ENCODE assay signal across 11 mouse cellular contexts in the genomic region with DNA sequence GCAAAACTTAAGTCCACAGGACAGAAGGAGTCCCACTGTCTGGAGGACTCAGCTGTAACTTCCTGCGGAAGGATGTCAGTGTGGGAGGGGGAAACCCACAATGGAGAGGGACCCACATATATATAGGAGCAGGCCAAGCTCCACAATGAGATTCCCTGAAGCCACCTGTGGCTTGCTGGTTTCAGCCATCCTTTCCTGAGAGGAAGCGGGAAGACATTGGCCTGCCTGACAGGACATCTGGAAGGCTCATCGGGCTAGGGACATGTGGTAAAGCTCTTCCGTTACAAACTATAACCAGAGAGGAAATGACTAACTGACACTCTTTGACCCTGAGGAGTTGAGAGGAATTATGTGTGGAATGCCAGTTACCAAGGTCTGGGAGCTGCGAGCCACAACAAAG. TPM values are rescaled to one million over a fixed set of nuclear protein-coding genes. Genes with fewer than 3 reads are reported as not detected.
A peak's percentile ranks its signal among the peaks of the same experiment; 100 is the strongest.
DNase-seq lines count a peak whose midpoint lies in the region; ATAC-seq lines count a peak whose summit lies in the region.
"Had no signal": no experiment of that assay in that cellular context is flagged by ENCODE, and none has a peak within 500 bp of the region (broad histone marks: within the 10 kb centered on the region; RNA-seq: fewer than 3 reads in every experiment).

No protein-coding gene starts in this region.

- no peak for ATAC-seq in forebrain, embryonic 16.5 days
- ATAC-seq in heart, embryonic 16.5 days (replicated peaks; ENCODE audit: extremely low read depth, insufficient read depth, low FRiP score), result peak; percentile 83
- peak; percentile 47 for ATAC-seq in megakaryocyte, adult 5-6 weeks (ENCODE audit: poor library complexity, severe bottlenecking)
- ATAC-seq: hindbrain, embryonic 16.5 days; midbrain, embryonic 13.5 days had no signal

- H3K4me1 ChIP-seq in forebrain, embryonic 10.5 days, result peaks cover 50% of the 10 kb centered on the region
- 0 out of 2 replicates have a peak, but pooled peaks cover 2% of the 10 kb centered on the region for H3K4me1 ChIP-seq in forebrain, embryonic 16.5 days (replicated peaks; ENCODE audit: control insufficient read depth, insufficient read depth, low read length)
- H3K4me1 ChIP-seq in heart, embryonic 16.5 days (ENCODE audit: control insufficient read depth, insufficient read depth, low read length), result peaks cover 11% of the 10 kb centered on the region; the same call in 1 of the 2 replicates

- H3K4me2 ChIP-seq in forebrain, embryonic 16.5 days (ENCODE audit: low read length), result no peak overlapping the region
- no peak overlapping the region for H3K4me2 ChIP-seq in heart, embryonic 16.5 days (ENCODE audit: low read depth, low read length)
- H3K4me2 ChIP-seq: midbrain, embryonic 13.5 days had no signal

- H3K9ac ChIP-seq in forebrain, embryonic 16.5 days (replicated peaks; ENCODE audit: low read depth, low read length), result no peak overlapping the region
- no peak overlapping the region for H3K9ac ChIP-seq in heart, embryonic 16.5 days (ENCODE audit: low read length)
- H3K9ac ChIP-seq: midbrain, embryonic 13.5 days had no signal

- no peaks in the 10 kb centered on the region for H3K36me3 ChIP-seq in forebrain, embryonic 10.5 days (replicated peaks)
- no peaks in the 10 kb centered on the region for H3K36me3 ChIP-seq in forebrain, embryonic 16.5 days (ENCODE audit: control insufficient read depth, insufficient read depth)
- H3K36me3 ChIP-seq in heart, embryonic 16.5 days (ENCODE audit: control insufficient read depth, insufficient read depth), result no peaks in the 10 kb centered on the region
- H3K36me3 ChIP-seq: midbrain, embryonic 13.5 days had no signal

- H3K27me3 ChIP-seq in forebrain, embryonic 10.5 days (ENCODE audit: poor library complexity, severe bottlenecking), result no peaks in the 10 kb centered on the region
- no peaks in the 10 kb centered on the region for H3K27me3 ChIP-seq in forebrain, embryonic 16.5 days (replicated peaks; ENCODE audit: control insufficient read depth, insufficient read depth, low read length)
- no peaks in the 10 kb centered on the region for H3K27me3 ChIP-seq in heart, embryonic 16.5 days (ENCODE audit: control insufficient read depth, insufficient read depth, low read length)
- H3K27me3 ChIP-seq: midbrain, embryonic 13.5 days had no signal

- WGBS in forebrain, embryonic 10.5 days, result 72% methylated on average over 5 of the region's 5 CpGs
- 95% methylated on average over 5 of the region's 5 CpGs for WGBS in forebrain, embryonic 16.5 days
- WGBS in heart, embryonic 16.5 days, result 34% methylated on average over 5 of the region's 5 CpGs

- DNase-seq in forebrain, embryonic 10.5 days (ENCODE audit: extremely low spot score, low spot score), result no peak
- DNase-seq in embryo, embryonic 10 days (ENCODE audit: low spot score), result peak; percentile 75
- DNase-seq in cerebellum, adult 18-20 months, result no peak
- DNase-seq in right cerebral cortex, postnatal 10 days (ENCODE audit: low spot score in 2 of 2), result no peak
- no peak for DNase-seq in c-Kit-positive CD71-positive TER-119-positive erythroid progenitor cells, embryonic 14.5 days (ENCODE audit: low spot score)

- H3K9me3 ChIP-seq in forebrain, embryonic 10.5 days, result no peaks in the 10 kb centered on the region
- no peaks in the 10 kb centered on the region for H3K9me3 ChIP-seq in forebrain, embryonic 16.5 days (ENCODE audit: control insufficient read depth, low read length)
- H3K9me3 ChIP-seq in heart, embryonic 16.5 days (replicated peaks; ENCODE audit: control insufficient read depth, low read length), result no peaks in the 10 kb centered on the region
- H3K9me3 ChIP-seq: midbrain, embryonic 13.5 days had no signal

- H3K4me3 ChIP-seq in forebrain, embryonic 10.5 days, result no peak overlapping the region
- no peak overlapping the region for H3K4me3 ChIP-seq in forebrain, embryonic 16.5 days (replicated peaks; ENCODE audit: low read length)
- no peak overlapping the region for H3K4me3 ChIP-seq in heart, embryonic 16.5 days (ENCODE audit: low read length)
- H3K4me3 ChIP-seq: midbrain, embryonic 13.5 days had no signal

- 0 out of 2 replicates have a peak overlapping the region, but pooled peaks have one; percentile 57 for H3K27ac ChIP-seq in forebrain, embryonic 10.5 days
- H3K27ac ChIP-seq in forebrain, embryonic 16.5 days (ENCODE audit: low read length), result no peak overlapping the region
- H3K27ac ChIP-seq in heart, embryonic 16.5 days (ENCODE audit: low read length), result peak overlapping the region; percentile 17; the same call in 1 of the 2 replicates
- H3K27ac ChIP-seq: midbrain, embryonic 13.5 days had no signal

RNA-seq across cellular contexts. Expression of a gene that starts 34.8 kb away (rescaled TPM):
- polyA plus RNA-seq in forebrain, embryonic 10.5 days (2016; fragmentation: Nextera tagmentation; extraction: Ambion mirVana), result not detected in 2 replicates
- polyA plus RNA-seq in forebrain, embryonic 16.5 days (2015; fragmentation: Nextera tagmentation; extraction: Ambion mirVana), result not detected in 2 replicates
- 0.71 TPM in 1 of 2 replicates, not detected in the other for polyA plus RNA-seq in heart, embryonic 16.5 days (2015; fragmentation: Nextera tagmentation; extraction: Ambion mirVana)
- total RNA-seq in megakaryocyte, adult 5-6 weeks (2015), result 0.52 TPM in 1 of 2 replicates, not detected in the other
- not detected in 2 replicates for total RNA-seq in megakaryocyte, adult 5-6 weeks (2017)
- total RNA-seq: adrenal gland, postnatal 4 days had no signal
- polyA plus RNA-seq: midbrain, embryonic 13.5 days had no signal
